Mouse (Mus musculus) CH12F3 (cell line): ENCODE data around the gene Tbpl1.

Source experiments
- in situ Hi-C: fragments of 300-500 bp; cut with MboI; formaldehyde crosslinking; loops from 2 replicates; pipeline ENCODE4 v1.14.3; 2020; ENCODE audit warnings: low sequenced_read_pairs

Gene Tbpl1

DNA sequence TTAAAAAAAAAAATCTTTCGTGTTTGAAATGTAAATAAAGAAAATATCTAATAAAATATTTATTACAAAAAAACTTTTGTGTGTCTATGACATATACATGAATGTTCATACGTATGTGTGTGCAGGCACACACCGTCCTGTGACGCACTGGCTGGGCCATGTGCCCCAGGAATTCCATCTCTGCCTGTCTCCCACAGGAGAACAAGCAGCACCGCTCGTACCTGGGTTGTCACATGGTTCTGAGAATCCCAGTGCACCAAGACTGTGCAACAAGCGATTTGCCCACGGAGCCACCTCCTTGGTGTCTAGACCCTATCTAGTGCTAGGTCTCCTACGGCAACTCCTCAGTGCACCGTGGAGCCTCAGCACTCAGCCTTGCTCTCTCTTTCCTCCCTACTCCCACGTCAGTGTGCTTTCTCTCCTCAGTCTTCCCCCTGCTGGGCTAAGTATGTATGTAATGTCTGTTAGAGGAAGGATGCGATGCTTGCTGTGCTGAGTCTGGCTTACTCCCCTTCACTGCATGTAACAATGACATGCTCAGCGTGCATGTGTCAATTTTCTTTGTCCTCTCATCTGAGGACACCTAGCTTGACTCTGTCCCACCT is 21.5 kb downstream of the Tbpl1 start:
- in situ Hi-C loops: no loop called here

DNA sequence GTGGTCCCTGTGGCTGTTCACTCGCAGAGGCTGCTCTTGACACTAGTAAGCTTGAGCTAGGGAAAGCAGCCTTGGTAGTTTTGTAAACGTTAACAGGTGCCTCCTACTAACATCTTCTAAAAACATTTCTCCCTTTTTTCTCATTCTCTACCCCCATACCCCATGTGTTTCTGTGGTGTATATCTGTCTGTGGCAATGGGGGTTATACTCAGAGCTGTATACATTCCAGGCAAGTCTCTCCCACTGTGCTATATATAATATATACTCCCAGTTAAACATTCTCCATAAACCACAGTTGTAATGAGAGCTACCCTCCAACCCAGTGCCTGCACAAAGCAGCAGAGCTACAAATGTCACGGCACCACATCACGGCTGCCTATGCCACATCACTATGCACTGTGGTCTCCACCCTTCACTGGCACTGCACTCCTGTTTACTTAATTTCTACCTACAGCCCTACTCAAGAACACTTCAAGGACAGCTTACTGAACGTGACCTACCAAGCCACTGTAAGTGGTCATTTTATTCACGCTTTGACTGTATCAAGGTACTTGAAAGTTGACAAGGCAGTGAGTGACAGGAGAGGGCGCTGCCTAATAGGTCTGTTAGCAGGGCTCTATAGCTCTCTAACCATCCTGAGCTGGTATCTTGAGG is 23.4 kb downstream of the Tbpl1 start:
- in situ Hi-C loops: no loop called here

DNA sequence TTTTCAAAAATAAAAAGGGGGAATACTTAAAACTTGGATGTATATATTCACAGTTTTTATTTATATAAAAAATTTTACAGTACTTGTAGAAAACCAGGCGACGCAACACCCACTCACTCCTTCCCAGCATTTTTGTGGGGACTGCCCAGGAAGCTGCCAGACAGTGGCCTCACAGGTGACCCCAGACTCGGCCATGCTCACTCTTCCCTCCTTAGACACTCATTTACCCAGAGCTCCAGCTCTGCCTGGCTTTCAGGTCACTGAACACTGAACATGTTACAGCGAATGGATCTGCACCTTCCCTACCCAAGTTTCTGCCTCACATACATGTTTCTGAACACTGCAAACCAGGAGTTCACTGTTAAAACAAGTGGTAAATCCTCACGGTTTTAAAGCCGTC is 27.9 kb downstream of the Tbpl1 start:
- in situ Hi-C loops: no loop called here

DNA sequence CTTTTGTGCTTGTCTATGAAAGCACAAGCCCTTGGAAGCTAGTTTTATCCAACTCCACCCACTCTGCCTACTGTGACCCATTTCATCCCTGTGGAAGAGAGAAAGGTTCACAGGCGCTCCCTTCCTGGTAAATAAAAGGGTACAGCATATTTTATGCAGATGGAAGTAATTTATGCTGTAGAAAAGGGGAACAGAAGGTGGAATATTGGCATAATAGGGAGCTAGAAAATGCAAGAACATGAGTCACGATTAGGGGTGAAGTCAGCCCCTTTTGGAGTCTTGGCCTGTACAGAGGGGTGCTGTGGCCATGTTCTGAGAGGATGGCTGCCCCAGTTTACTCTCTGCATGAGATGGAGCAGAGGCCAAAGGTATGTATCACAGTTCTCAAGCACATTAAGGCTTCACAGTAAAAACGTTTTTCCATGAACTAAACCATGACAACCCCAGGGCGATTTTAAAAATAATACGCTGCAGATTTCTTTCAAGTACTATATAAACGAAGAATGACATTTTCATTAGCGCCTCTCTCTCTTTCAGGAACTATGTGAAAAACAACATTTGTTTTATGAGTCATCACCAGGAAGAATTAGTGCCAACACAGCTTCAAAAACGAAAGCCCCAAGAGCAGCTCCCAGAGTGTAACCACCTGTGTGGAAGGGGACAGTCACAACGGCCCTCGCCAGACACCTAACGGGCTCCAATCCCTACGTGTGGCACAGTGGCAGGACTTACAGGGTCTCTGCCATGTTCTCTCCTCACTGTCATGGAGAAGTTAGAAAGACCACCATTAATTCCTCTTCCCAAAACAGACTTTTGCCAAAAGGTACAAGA is 30.0 kb downstream of the Tbpl1 start:
- in situ Hi-C loops: no loop called here

DNA sequence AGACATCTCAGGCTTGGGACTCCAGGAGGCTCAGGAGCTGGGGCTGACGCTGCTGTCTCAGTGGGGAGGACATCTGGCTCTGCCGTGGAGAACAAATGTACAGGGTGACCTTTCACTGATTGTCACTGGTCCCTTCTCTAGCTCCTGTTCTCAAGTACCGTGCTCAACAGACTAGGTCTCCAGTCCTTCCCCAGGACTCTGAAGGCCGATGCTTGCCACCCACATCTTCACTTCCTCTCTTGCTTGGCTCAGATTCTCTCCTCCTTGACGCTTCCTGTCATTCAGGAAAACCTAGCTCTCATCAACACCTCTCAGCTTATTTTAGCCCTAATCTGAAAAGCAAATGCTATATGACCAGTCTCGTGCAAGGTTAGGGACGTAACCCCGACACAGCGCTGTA is 31.0 kb downstream of the Tbpl1 start:
- in situ Hi-C loops: no loop called here

DNA sequence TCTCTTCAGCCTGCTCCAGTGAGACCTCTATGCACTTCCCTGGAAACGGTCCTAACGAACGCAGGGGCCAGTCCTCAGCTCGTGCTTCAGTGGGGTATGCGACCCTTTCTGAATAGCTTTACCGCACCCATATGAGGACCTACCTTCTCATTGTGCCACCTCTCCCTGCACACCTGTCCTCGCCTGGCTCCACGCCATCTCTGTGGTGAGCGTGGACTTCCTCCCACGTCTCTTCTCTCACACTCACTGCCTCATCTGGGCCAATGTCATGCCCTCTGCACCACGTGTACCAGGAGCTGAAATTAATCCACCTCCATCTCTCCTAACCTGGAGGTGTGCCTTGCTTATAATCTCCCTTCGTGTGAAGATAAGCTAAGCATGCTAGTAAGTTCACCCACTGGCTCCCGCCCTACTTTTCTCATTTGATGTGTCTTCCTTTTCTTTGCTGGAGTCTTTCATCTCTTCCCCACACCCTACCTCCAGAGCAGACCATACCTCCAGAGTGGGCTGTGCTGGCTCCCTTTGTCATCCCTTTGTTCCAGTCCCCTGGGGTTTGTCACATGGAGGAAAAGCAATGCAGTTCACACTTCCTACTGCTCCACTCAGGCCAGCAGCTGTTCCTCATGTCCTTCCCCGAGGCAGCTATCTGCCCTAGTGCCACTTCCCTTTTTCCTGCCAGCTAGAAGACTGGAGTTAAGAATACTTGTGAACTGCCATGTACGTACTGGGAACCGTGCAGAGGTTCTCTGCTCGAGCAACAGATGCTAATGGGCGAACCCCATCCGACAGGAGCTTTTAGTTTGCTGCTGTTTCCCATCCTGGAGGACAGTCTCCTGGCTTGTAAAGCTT is 32.0 kb downstream of the Tbpl1 start:
- in situ Hi-C loops: no loop called here

DNA sequence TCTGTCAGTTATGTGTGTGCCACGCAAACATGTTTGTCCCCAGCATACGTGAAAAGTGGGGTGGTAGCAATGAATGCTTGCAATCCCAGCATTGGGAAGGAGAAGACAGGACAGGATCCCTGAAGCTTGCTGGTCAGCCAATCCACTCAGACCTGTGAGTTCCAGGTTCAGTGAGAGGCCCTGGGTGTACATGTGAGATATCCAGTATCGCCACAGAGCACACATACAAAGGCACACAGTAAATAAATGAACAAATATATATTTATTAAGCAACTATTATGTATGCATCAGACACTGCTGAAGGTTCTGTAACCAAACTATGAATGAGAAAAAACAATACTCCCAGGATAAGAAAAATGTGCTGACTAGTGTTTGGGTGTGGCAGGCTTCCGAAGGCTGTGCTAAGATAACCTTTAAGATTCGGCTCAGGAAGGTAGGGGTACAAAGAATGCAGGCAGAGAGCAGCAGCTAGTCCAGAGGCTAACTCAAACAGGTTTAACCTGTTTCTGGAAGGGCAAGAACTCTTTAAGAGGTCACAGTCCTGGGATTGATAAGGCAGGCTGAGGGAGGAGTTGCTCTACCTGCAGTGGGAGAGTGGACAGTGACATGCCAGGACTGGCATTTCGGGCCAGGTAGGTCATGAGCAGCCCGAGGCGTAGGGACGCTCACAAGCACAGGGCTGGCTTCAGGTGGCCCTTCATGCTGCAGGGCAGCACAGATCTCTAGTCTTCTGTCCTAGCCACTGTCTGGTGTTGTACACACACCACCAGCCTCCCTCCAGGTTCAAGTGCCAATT is 33.4 kb downstream of the Tbpl1 start:
- in situ Hi-C loops: no loop called here

DNA sequence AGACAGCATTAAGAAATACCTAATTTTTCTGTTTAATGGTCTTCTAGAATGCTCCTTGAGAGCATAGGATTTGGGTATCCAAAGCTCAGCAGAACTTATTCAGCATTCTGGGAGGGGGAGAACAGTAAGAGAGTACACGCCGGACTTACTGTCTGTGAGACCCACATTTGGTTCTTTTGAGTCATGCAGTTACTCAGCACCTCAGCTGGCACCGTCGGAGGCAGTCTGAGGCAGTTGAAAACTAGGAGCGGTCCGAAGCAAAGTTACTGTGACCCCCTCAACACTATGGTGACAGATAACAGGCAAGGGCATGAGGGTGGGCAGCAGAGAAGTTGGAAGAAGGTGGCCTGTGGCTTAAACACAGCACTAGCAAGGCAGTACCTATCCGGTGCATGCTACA is 34.9 kb downstream of the Tbpl1 start:
- in situ Hi-C loops: no loop called here

DNA sequence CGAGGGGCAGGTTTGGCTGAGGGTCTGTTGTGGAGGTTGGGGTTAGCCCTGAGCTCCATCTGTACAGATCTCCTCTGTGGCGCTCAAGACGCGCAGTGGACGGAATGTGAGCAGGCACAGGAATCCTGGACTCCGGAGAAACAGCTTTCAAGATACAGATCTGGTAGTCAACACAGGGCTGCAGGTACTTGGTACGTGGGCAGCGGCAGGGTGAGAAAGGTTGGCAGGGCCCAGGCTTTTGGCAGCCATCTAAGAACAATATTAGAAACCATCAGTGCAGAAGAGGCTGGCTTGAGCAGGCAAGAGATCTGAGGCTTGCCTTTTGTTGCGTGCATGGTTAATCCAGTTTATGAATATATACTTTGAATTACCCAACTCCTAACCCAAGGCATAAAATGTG is 35.5 kb downstream of the Tbpl1 start:
- in situ Hi-C loops: no loop called here

DNA sequence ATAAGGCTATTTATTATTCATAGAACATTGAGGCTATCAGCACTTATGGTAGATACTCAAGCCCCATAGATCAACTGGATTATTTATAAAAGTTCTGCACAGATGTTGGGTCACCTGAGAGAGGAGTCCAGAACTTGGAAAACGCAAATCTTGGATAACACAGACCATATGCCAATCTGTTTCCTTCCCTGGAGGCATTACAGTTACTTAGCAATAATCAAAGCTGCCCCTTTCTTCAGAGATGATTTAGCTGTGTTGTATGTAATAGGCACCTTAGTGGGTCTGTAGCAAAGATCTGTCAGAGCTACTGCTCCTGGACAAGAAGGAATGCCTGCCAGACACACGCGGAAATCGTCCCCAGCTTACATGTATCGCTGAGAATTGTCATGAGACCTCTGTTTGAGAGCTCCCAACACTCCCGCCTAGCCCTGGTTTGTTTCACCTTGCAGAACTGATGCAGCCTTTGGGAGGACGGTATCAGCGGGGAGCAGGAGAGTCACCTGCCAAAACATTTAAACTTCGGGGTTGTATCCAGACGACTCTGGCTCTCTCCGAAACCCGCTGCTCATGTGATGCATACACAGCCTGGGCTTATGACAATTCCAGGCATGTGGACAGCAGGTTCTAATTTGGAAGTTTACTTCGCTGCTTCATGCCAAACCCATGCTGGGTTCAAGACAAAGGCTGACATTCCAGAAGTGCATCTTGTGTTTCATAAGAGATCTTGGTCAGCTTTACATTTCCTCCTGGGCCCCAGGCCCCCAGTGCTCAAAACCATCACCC is 55.7 kb downstream of the Tbpl1 start:
- in situ Hi-C loops: no loop called here

DNA sequence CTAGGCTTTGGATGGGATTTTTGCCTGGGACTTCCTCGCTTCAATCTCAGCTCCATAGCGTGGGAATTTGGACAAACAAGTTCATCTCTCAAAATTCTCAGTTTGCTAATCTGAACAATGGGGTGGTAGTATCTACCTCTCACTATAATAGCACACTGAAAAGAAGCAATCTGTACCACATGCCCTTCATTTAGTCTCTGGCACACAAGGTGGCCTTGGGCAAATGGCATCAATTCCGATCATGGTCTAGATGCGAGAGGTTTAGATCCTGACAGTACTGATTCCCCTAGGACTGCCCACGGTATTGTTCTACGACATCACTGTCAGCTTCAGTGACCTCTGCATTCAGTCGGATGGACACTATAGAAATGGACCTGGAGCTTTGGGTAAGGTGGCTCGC is 57.6 kb downstream of the Tbpl1 start:
- in situ Hi-C loops: no loop called here

DNA sequence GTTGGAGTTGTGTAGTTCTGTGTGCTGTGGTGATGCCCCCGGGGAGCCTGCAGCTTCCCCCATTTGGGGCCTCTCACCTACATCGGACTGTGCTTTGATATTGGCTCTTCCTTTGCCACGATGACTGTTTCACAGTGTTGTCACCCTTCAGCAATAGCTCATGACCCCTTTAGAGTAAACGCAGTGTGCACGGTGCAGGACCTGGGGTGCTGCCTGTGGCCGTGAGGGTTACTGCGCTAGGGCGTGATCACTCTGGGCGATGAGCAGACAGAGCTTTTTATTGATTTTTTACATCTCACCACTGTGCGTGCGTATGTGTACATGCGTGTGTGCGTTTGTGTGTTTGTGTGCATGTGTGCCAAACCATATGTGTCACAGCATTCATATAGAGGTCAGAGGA is 63.2 kb downstream of the Tbpl1 start:
- in situ Hi-C loops: no loop called here

DNA sequence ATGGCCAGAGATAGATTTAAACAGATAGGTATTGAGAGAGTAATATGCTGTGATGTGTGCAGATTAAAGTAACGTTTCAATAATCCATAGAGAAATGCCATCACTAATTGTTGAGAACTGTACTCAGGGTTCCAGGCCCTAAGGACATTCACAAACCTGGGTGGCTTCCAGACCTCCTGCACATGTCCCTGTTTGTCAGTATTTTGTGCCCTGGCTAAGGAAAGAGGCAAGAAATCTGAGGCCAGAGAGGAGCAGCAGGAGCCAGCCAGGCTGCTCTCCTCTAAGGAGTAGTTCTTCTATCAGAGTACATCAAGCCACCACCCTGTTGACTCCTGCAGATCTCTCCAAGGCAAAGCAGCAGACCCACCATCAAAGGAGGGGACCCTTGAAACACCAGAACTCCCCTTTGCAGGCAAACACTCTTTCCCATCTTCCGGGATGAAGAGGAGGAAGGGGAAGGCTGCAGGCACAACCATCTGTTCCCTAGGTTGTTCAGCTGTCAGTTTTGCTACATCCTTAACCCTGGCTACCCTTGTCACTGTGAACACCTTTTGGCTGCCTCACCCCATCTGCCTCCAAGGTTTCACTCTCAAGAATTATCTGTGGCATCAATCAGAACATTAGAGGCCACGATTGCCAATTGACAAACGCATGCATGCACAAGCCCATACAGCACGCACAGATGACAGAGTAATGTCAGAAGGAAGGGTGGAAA is 71.3 kb downstream of the Tbpl1 start:
- in situ Hi-C loops: no loop called here

DNA sequence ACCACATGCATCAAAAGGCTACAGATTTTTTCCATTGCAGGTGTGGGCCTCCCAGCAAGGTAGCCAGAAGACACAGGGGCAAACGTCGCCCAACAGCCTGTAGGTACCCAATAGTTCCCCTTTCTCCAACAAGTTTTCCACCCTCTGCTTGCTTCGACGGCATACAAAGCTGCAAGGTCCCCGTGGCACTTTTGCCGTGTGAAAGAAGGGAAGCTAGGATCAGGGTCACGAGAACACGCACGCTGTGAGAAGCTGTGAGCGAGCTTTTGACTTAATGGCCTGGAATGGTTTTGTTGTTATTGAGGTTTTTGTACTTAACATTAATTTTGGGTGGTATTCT is 72.4 kb downstream of the Tbpl1 start:
- in situ Hi-C loops: no loop called here

DNA sequence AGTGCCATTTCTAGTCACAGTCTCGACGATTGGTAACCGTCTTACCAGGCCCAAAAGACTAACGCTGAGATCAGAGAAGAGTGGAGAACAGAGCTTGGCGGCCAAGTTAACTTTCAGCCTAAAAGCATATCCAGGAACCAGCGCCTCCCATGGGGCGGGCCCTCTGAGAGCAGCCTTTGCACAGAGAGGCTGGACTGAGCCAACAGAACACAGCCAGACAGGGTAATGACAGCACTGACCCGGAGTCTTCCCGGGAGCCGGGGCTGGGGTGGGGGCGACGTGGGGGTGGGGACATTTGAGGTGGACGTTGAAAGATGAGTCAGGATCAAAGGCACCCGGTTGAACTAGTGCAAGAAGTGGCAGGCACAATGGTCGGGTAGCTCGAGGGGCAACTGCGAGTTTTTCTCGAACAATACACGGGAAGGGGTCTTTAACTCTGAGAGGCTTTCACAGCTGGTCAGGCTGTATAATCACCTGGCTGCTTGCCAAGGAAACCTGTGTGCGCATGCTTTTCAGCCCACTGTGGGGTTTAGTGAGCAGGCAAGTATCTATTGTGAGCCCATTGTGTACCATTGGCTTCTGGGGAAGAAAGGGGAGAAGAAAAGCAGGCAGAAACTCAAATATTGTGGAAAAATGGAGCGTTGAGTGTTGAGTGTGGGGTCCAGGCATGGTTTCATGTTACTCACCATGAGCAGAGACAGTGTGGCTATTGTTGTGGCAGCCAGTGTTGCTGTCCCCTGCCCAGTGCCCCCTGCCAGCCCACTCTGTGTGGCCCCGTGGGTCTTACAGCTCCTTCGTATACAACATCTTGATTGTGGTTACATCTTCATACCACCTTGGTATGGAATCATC is 73.0 kb downstream of the Tbpl1 start:
- in situ Hi-C loops: no loop called here
